Mouse (Mus musculus) liver, postnatal 0 days (tissue): ENCODE measurements around the gene Wdr59.

ENCODE experiments used
- CTCF ChIP-seq: sonication (generic); IDR thresholded peaks from 2 replicates; pipeline ENCODE4 v1.5.1; 2016; ENCODE audit warnings: antibody characterized with exemption, low read depth
- EP300 ChIP-seq: IDR thresholded peaks from 2 replicates; pipeline ENCODE4 v1.6.1; 2016; ENCODE audit warnings: antibody characterized with exemption, low read depth, mild to moderate bottlenecking

- TF ChIP-seq EP300, result no peak
- no peak for TF ChIP-seq CTCF
Measured at GRCm38 (mm10) chr8:111531621-111532020, 9.7 kb upstream of the Wdr59 start.
